Mouse (Mus musculus): ENCODE results near the gene Tmcc3. TPM values are rescaled to one million over a fixed set of nuclear protein-coding genes. Genes with fewer than 3 reads are reported as not detected.

The Tmcc3 gene
- polyA plus RNA-seq, 1 experiment from 2014 or later: 17.5 TPM

GRCm38 (mm10) chr10:94462386-94463064 is 150.8 kb downstream of the Tmcc3 start:
- no peaks in the 10 kb centered on the region for H3K27me3 ChIP-seq
- H3K9me3 ChIP-seq: no peaks in the 10 kb centered on the region
- H3K4me2 ChIP-seq: no peak overlapping the region
- no peak overlapping the region for H3K9ac ChIP-seq
- H3K4me1 ChIP-seq: peaks cover 7% of the 10 kb centered on the region; the same call in 1 of the 2 replicates
- no peak overlapping the region for H3K4me3 ChIP-seq
- no peaks in the 10 kb centered on the region for H3K36me3 ChIP-seq
- no peak for ATAC-seq (ENCODE audit: insufficient number of reproducible peaks, low FRiP score, low TSS enrichment, low read depth)
- H3K27ac ChIP-seq: no peak overlapping the region
- WGBS: 64% methylated on average over 15 of the region's 15 CpGs

GRCm38 (mm10) chr10:94463410-94463809 is 151.7 kb downstream of the Tmcc3 start:
- H3K27me3 ChIP-seq: no peaks in the 10 kb centered on the region
- H3K9ac ChIP-seq: no peak overlapping the region
- no peak overlapping the region for H3K4me2 ChIP-seq
- H3K4me3 ChIP-seq: no peak overlapping the region
- no peaks in the 10 kb centered on the region for H3K36me3 ChIP-seq
- peak; percentile 14; the same call in 1 of the 2 replicates for ATAC-seq (ENCODE audit: insufficient number of reproducible peaks, low FRiP score, low TSS enrichment, low read depth)
- no peak overlapping the region for H3K27ac ChIP-seq
- H3K9me3 ChIP-seq: no peaks in the 10 kb centered on the region
- H3K4me1 ChIP-seq: 0 out of 2 replicates have a peak, but pooled peaks cover 3% of the 10 kb centered on the region
- 55% methylated on average over 2 of the region's 2 CpGs for WGBS

GRCm38 (mm10) chr10:94465646-94466045 is 153.9 kb downstream of the Tmcc3 start:
- H3K9me3 ChIP-seq: no peaks in the 10 kb centered on the region
- no peak overlapping the region for H3K27ac ChIP-seq
- H3K36me3 ChIP-seq: no peaks in the 10 kb centered on the region
- H3K4me2 ChIP-seq: no peak overlapping the region
- no peaks in the 10 kb centered on the region for H3K27me3 ChIP-seq
- H3K4me1 ChIP-seq: no peaks in the 10 kb centered on the region
- WGBS: 72% methylated on average over 6 of the region's 6 CpGs
- H3K4me3 ChIP-seq: no peak overlapping the region
- H3K9ac ChIP-seq: no peak overlapping the region
- ATAC-seq (ENCODE audit: insufficient number of reproducible peaks, low FRiP score, low TSS enrichment, low read depth): no peak

GRCm38 (mm10) chr10:94466313-94466712 is 154.6 kb downstream of the Tmcc3 start:
- H3K4me3 ChIP-seq: no peak overlapping the region
- H3K27me3 ChIP-seq: no peaks in the 10 kb centered on the region
- WGBS: 68% methylated on average over 7 of the region's 7 CpGs
- no peaks in the 10 kb centered on the region for H3K36me3 ChIP-seq
- no peaks in the 10 kb centered on the region for H3K4me1 ChIP-seq
- H3K9me3 ChIP-seq: no peaks in the 10 kb centered on the region
- H3K9ac ChIP-seq: no peak overlapping the region
- no peak overlapping the region for H3K4me2 ChIP-seq
- no peak overlapping the region for H3K27ac ChIP-seq
- ATAC-seq (ENCODE audit: insufficient number of reproducible peaks, low FRiP score, low TSS enrichment, low read depth): no peak

GRCm38 (mm10) chr10:94471487-94471886 is 159.7 kb downstream of the Tmcc3 start:
- Histone ChIP-seq H3K9me3 (no peaks in the 10 kb centered on the region), H3K36me3 (no peaks in the 10 kb centered on the region), H3K27me3 (no peaks in the 10 kb centered on the region), H3K4me3 (no peak overlapping the region), H3K9ac (no peak overlapping the region), H3K27ac (no peak overlapping the region), H3K4me2 (no peak overlapping the region), H3K4me1 (no peaks in the 10 kb centered on the region)
- WGBS: 56% methylated on average over 8 of the region's 8 CpGs
- no peak for ATAC-seq (ENCODE audit: insufficient number of reproducible peaks, low FRiP score, low TSS enrichment, low read depth)

- no peaks in the 10 kb centered on the region for H3K9me3 ChIP-seq
- no peak overlapping the region for H3K4me3 ChIP-seq
- no peak overlapping the region for H3K4me2 ChIP-seq
- H3K4me1 ChIP-seq: no peaks in the 10 kb centered on the region
- no peak overlapping the region for H3K27ac ChIP-seq
- no peak for ATAC-seq (ENCODE audit: insufficient number of reproducible peaks, low FRiP score, low TSS enrichment, low read depth)
- H3K9ac ChIP-seq: no peak overlapping the region
- H3K36me3 ChIP-seq: no peaks in the 10 kb centered on the region
- 74% methylated on average over 5 of the region's 5 CpGs for WGBS
- no peaks in the 10 kb centered on the region for H3K27me3 ChIP-seq
Measured at GRCm38 (mm10) chr10:94473501-94473900, 161.8 kb downstream of the Tmcc3 start.

GRCm38 (mm10) chr10:94474185-94474584 is 162.4 kb downstream of the Tmcc3 start:
- Histone ChIP-seq H3K9ac (no peak overlapping the region), H3K36me3 (no peaks in the 10 kb centered on the region), H3K4me2 (no peak overlapping the region), H3K4me3 (no peak overlapping the region), H3K9me3 (no peaks in the 10 kb centered on the region), H3K27me3 (no peaks in the 10 kb centered on the region), H3K27ac (no peak overlapping the region), H3K4me1 (no peaks in the 10 kb centered on the region)
- 86% methylated on average over 5 of the region's 5 CpGs for WGBS
- ATAC-seq (ENCODE audit: insufficient number of reproducible peaks, low FRiP score, low TSS enrichment, low read depth): no peak

GRCm38 (mm10) chr10:94477366-94478225 is 165.8 kb downstream of the Tmcc3 start:
- no peak overlapping the region for H3K4me2 ChIP-seq
- 88% methylated on average over 13 of the region's 13 CpGs for WGBS
- H3K4me1 ChIP-seq: peaks cover 8% of the 10 kb centered on the region
- no peak overlapping the region for H3K4me3 ChIP-seq
- H3K27me3 ChIP-seq: no peaks in the 10 kb centered on the region
- H3K36me3 ChIP-seq: no peaks in the 10 kb centered on the region
- H3K9ac ChIP-seq: no peak overlapping the region
- ATAC-seq (ENCODE audit: insufficient number of reproducible peaks, low FRiP score, low TSS enrichment, low read depth): no peak
- H3K27ac ChIP-seq: no peak overlapping the region
- no peaks in the 10 kb centered on the region for H3K9me3 ChIP-seq

GRCm38 (mm10) chr10:94479646-94480045 is 167.9 kb downstream of the Tmcc3 start:
- H3K36me3 ChIP-seq: no peaks in the 10 kb centered on the region
- no peak overlapping the region for H3K4me3 ChIP-seq
- no peaks in the 10 kb centered on the region for H3K9me3 ChIP-seq
- ATAC-seq (ENCODE audit: insufficient number of reproducible peaks, low FRiP score, low TSS enrichment, low read depth): no peak
- H3K4me2 ChIP-seq: no peak overlapping the region
- WGBS: 78% methylated on average over 13 of the region's 13 CpGs
- no peak overlapping the region for H3K27ac ChIP-seq
- H3K4me1 ChIP-seq: peaks cover 8% of the 10 kb centered on the region
- H3K9ac ChIP-seq: no peak overlapping the region
- no peaks in the 10 kb centered on the region for H3K27me3 ChIP-seq

- H3K36me3 ChIP-seq: no peaks in the 10 kb centered on the region
- no peak overlapping the region for H3K9ac ChIP-seq
- no peaks in the 10 kb centered on the region for H3K27me3 ChIP-seq
- 75% methylated on average over 13 of the region's 13 CpGs for WGBS
- H3K9me3 ChIP-seq: no peaks in the 10 kb centered on the region
- peaks cover 8% of the 10 kb centered on the region for H3K4me1 ChIP-seq
- H3K27ac ChIP-seq: no peak overlapping the region
- H3K4me3 ChIP-seq: no peak overlapping the region
- ATAC-seq (ENCODE audit: insufficient number of reproducible peaks, low FRiP score, low TSS enrichment, low read depth): no peak
- H3K4me2 ChIP-seq: no peak overlapping the region
Measured at GRCm38 (mm10) chr10:94480380-94481101, 168.8 kb downstream of the Tmcc3 start.

- Histone ChIP-seq H3K9ac (no peak overlapping the region), H3K4me2 (no peak overlapping the region), H3K4me1 (peaks cover 12% of the 10 kb centered on the region), H3K27me3 (no peaks in the 10 kb centered on the region), H3K27ac (no peak overlapping the region), H3K4me3 (no peak overlapping the region), H3K9me3 (no peaks in the 10 kb centered on the region), H3K36me3 (no peaks in the 10 kb centered on the region)
- ATAC-seq (ENCODE audit: insufficient number of reproducible peaks, low FRiP score, low TSS enrichment, low read depth): no peak
Measured at GRCm38 (mm10) chr10:94481613-94482012, 169.9 kb downstream of the Tmcc3 start.

GRCm38 (mm10) chr10:94486179-94486578 is 174.4 kb downstream of the Tmcc3 start:
- Histone ChIP-seq H3K27me3 (no peaks in the 10 kb centered on the region), H3K4me2 (no peak overlapping the region), H3K9ac (no peak overlapping the region), H3K4me1 (peaks cover 6% of the 10 kb centered on the region), H3K4me3 (no peak overlapping the region), H3K27ac (no peak overlapping the region), H3K9me3 (no peaks in the 10 kb centered on the region), H3K36me3 (no peaks in the 10 kb centered on the region)
- WGBS: 63% methylated on average over 2 of the region's 2 CpGs
- no peak for ATAC-seq (ENCODE audit: insufficient number of reproducible peaks, low FRiP score, low TSS enrichment, low read depth)

All from limb, embryonic 15.5 days (tissue).